ENCODE assay signal across 28 mouse cellular contexts in the genomic region with DNA sequence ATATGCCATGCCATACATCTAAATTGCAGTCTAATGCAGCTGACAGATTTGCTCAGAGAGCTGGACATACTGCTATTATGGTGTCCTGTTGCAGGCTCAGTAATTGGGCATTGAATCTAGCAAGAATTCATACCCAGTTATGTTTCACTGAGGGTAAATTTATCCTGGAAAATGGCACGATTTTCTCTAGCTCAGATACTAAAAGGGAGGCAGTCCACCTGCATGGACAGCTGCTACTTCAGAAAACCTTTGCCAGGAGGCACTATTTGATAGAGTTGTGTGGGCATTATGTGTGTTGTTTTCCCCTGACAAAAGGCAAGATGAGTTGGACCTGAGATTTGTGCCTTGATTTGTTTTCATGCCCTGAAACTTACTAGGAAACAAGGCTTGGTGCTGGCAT.
A peak's percentile ranks its signal among the peaks of the same experiment; 100 is the strongest.
DNase-seq lines count a peak whose midpoint lies in the region; ATAC-seq lines count a peak whose summit lies in the region.
"Had no signal": no experiment of that assay in that cellular context is flagged by ENCODE, and none has a peak within 500 bp of the region (broad histone marks: within the 10 kb centered on the region; RNA-seq: fewer than 3 reads in every experiment).

No protein-coding gene starts in this region.

- no peak overlapping the region for H3K9ac ChIP-seq in heart, embryonic 12.5 days
- H3K9ac ChIP-seq: embryonic facial prominence, embryonic 15.5 days; forebrain, embryonic 12.5 days; hindbrain, embryonic 14.5 days; limb, embryonic 15.5 days; liver, embryonic 13.5 days had no signal

- no peaks in the 10 kb centered on the region for H3K27me3 ChIP-seq in heart, embryonic 12.5 days (replicated peaks)
- H3K27me3 ChIP-seq: embryonic facial prominence, embryonic 15.5 days; forebrain, embryonic 12.5 days; limb, embryonic 15.5 days; liver, embryonic 13.5 days had no signal

- no peak overlapping the region for H3K4me3 ChIP-seq in heart, embryonic 12.5 days
- H3K4me3 ChIP-seq: embryonic facial prominence, embryonic 10.5 days; embryonic facial prominence, embryonic 15.5 days; forebrain, embryonic 12.5 days; gastrocnemius, adult 2 months; limb, embryonic 10.5 days; limb, embryonic 15.5 days; liver, embryonic 13.5 days had no signal

- no peak overlapping the region for H3K27ac ChIP-seq in heart, embryonic 12.5 days (ENCODE audit: poor library complexity, severe bottlenecking)
- H3K27ac ChIP-seq: embryonic facial prominence, embryonic 10.5 days; embryonic facial prominence, embryonic 15.5 days; forebrain, embryonic 12.5 days; gastrocnemius, adult 2 months; hindbrain, embryonic 14.5 days; limb, embryonic 10.5 days; limb, embryonic 15.5 days; liver, embryonic 13.5 days; macrophage had no signal

- WGBS in heart, embryonic 12.5 days = 45% methylated on average over 1 of the region's 1 CpGs

- no peaks in the 10 kb centered on the region for H3K9me3 ChIP-seq in heart, embryonic 12.5 days (replicated peaks)
- H3K9me3 ChIP-seq: embryonic facial prominence, embryonic 10.5 days; embryonic facial prominence, embryonic 15.5 days; forebrain, embryonic 12.5 days; limb, embryonic 10.5 days; limb, embryonic 15.5 days; liver, embryonic 13.5 days had no signal

- no peaks in the 10 kb centered on the region for H3K36me3 ChIP-seq in heart, embryonic 12.5 days
- H3K36me3 ChIP-seq: embryonic facial prominence, embryonic 10.5 days; embryonic facial prominence, embryonic 15.5 days; forebrain, embryonic 12.5 days; limb, embryonic 10.5 days; limb, embryonic 15.5 days; liver, embryonic 13.5 days had no signal

- no peak for ATAC-seq in heart, embryonic 12.5 days (ENCODE audit: insufficient number of reproducible peaks, low FRiP score)
- ATAC-seq: intestine, postnatal 0 days; midbrain, embryonic 16.5 days had no signal

- DNase-seq in layer of hippocampus, adult 18-20 months (ENCODE audit: low spot score in 2 of 2) = peak; percentile 15 to 48
- DNase-seq in layer of hippocampus, postnatal 25 days (ENCODE audit: extremely low spot score in 1 of 2, low spot score in 1 of 2) = no peak
- peak; percentile 31 for DNase-seq in right cerebral cortex, postnatal 25 days
- no peak for DNase-seq in right cerebral cortex, postnatal 10 days (ENCODE audit: low spot score in 2 of 2)
- peak; percentile 74 for DNase-seq in cerebellum, adult 9-10 months
- peak; percentile 54 for DNase-seq in telencephalon, adult 2 months (ENCODE audit: low read depth, low spot score)
- no peak for DNase-seq in retina, embryonic 14.5 days (ENCODE audit: low spot score)
- DNase-seq: adrenal gland, postnatal 25 days; B cell, adult 2 months; gastrocnemius, adult 2 months; gastrocnemius, postnatal 36 days; heart, adult 18-20 months; kidney, adult 9 months; kidney, postnatal 10 days; liver, embryonic 13.5 days; lung, adult 2 months; lung, postnatal 10 days had no signal

- H3K4me1 ChIP-seq in heart, embryonic 12.5 days (replicated peaks) = no peaks in the 10 kb centered on the region
- H3K4me1 ChIP-seq: embryonic facial prominence, embryonic 10.5 days; embryonic facial prominence, embryonic 15.5 days; forebrain, embryonic 12.5 days; limb, embryonic 10.5 days; limb, embryonic 15.5 days; liver, embryonic 13.5 days had no signal

- H3K4me2 ChIP-seq in heart, embryonic 12.5 days = no peak overlapping the region
- H3K4me2 ChIP-seq: embryonic facial prominence, embryonic 15.5 days; forebrain, embryonic 12.5 days; heart, embryonic 11.5 days; hindbrain, embryonic 14.5 days; limb, embryonic 15.5 days; liver, embryonic 13.5 days had no signal

Comparison
In these comparisons a context has a peak if more than half of its experiments do, and no peak if none do; other contexts are left out.
1. DNase-seq: peak in layer of hippocampus, adult 18-20 months (2 of 2), right cerebral cortex, postnatal 25 days (single experiment), cerebellum, adult 9-10 months (single experiment) and telencephalon, adult 2 months (single experiment); none in layer of hippocampus, postnatal 25 days (0 of 2), right cerebral cortex, postnatal 10 days (0 of 2) and retina, embryonic 14.5 days (single experiment).